Mouse (Mus musculus) heart, embryonic 14.5 days (tissue): ENCODE results near the gene Sowaha. TPM values are rescaled to one million over a fixed set of nuclear protein-coding genes. Genes with fewer than 3 reads are reported as not detected.

Source experiments
- ATAC-seq: fragments of 200-750 bp; cut with Nextera tagmentation; 2 replicates; pipeline ENCODE4 v1.8.0; 2017; ENCODE audit warnings: low read depth, moderate TSS enrichment; ENCODE audit not compliant: insufficient number of reproducible peaks, insufficient read depth, low FRiP score
- H3K27ac ChIP-seq, 2 experiments: fragments of 200-500 bp in 1 of 2; fragments of 300-500 bp in 1 of 2; sonication (generic) in 1 of 2; replicated peaks in 1 of 2; 2 replicates each; pipeline ENCODE4 v1.5.1; 2012 to 2014; ENCODE audit warnings: low read depth in 2 of 2, low read length in 2 of 2, control low read depth in 1 of 2, mild to moderate bottlenecking in 1 of 2, mixed read lengths in 1 of 2; ENCODE audit not compliant: control insufficient read depth in 1 of 2, insufficient read depth in 1 of 2
- H3K27me3 ChIP-seq: fragments of 300-500 bp; sonication (generic); 2 replicates; pipeline ENCODE4 v1.6.1; 2014; ENCODE audit warnings: mild to moderate bottlenecking, low read length, control low read depth; ENCODE audit not compliant: control insufficient read depth, insufficient read depth
- H3K36me3 ChIP-seq: fragments of 300-500 bp; sonication (generic); 2 replicates; pipeline ENCODE4 v1.6.1; 2014; ENCODE audit warnings: mild to moderate bottlenecking, control low read depth, low read length, mixed read lengths; ENCODE audit not compliant: control insufficient read depth, insufficient read depth
- H3K4me1 ChIP-seq, 2 experiments: fragments of 200-500 bp in 1 of 2; fragments of 300-500 bp in 1 of 2; sonication (generic) in 1 of 2; 2 replicates each; pipeline ENCODE4 v1.6.1; 2012 to 2014; ENCODE audit warnings: low read length in 2 of 2, control low read depth in 1 of 2, mixed read lengths in 1 of 2; ENCODE audit not compliant: control insufficient read depth in 2 of 2, insufficient read depth in 2 of 2
- H3K4me2 ChIP-seq: fragments of 300-500 bp; sonication (generic); 2 replicates; pipeline ENCODE4 v1.6.1; 2014; ENCODE audit warnings: mild to moderate bottlenecking, low read length
- H3K4me3 ChIP-seq, 2 experiments: fragments of 200-500 bp in 1 of 2; fragments of 300-500 bp in 1 of 2; sonication (generic) in 1 of 2; 2 replicates each; pipeline ENCODE4 v1.5.1; 2012 to 2014; ENCODE audit warnings: low read length in 2 of 2, mild to moderate bottlenecking in 2 of 2, control low read depth in 1 of 2, low read depth in 1 of 2, moderate library complexity in 1 of 2; ENCODE audit not compliant: control insufficient read depth in 1 of 2, insufficient read depth in 1 of 2
- H3K9ac ChIP-seq: fragments of 300-500 bp; sonication (generic); 2 replicates; pipeline ENCODE4 v1.6.1; 2014; ENCODE audit warnings: mild to moderate bottlenecking, low read length
- H3K9me3 ChIP-seq: fragments of 300-500 bp; sonication (generic); 2 replicates; pipeline ENCODE4 v1.6.1; 2016; ENCODE audit warnings: low read length, control low read depth; ENCODE audit not compliant: control insufficient read depth
- WGBS: fragments of 180-500 bp; shearing (Covaris S2); extraction: QIAGEN DNeasy Blood & Tissue Kit; methylation state at CpG from one replicate; pipeline ENCODE4 v1.1.7; 2014; 5-methylcytosine and 5-hydroxymethylcytosine counted together
- polyA plus RNA-seq: library from polyadenylated mRNA; unstranded; fragments of >200 nt; fragmentation: Nextera tagmentation; extraction: Ambion mirVana; gene quantifications from 2 replicates; pipeline ENCODE4 v1.2.1, GENCODE M21; 2014

The Sowaha gene
- polyA plus RNA-seq, result 0.18 and 0.26 TPM in 2 replicates

DNA sequence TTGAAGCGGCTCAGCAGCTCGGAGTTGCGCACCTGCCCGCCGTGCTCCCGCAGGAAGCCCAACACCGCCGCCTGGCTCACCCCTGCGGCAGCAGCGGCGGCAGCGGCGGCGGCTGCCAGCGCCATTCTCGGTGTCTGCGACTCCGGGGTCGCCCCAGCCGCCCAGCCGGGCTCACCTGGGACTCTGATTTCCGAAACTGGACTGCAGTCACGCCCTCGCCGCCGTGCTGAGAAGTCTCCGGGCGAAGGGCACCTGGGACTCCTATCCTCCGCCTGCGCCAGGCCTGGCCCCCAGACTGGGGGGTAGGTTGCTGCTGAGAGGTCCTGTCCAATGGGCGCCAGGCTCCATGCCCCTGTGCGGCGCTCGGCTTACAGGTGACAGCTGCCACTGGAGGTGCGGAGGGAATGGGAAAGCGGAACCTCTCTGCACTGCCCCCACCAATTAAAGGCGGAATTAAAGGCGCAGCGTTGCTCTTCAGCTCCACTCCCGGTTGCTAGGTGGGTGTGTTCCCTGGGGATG, at the start of gene Sowaha, which contains the start of gene Gm9945:
TSS of gene Sowaha (minus strand) at position 492 of the 519 bp plus-strand sequence.
TSS of gene Gm9945 (plus strand) at position 384 of the 519 bp plus-strand sequence.
- no peak within 1 kb of the TSS for H3K27ac ChIP-seq
- H3K36me3 ChIP-seq, result no peaks in the 10 kb centered on the region
- WGBS, result 2% methylated on average over 40 of the region's 40 CpGs
- H3K4me2 ChIP-seq, result peak within 1 kb of the TSS; percentile 94
- ATAC-seq, result no peak
- H3K4me3 ChIP-seq, result peak within 1 kb of the TSS; percentile 48 to 56
- peaks cover 0 to 17% of the 10 kb centered on the region in 2 experiments; a peak in 2 of 4 replicates for H3K4me1 ChIP-seq
- peaks cover 60% of the 10 kb centered on the region for H3K27me3 ChIP-seq
- H3K9me3 ChIP-seq, result no peaks in the 10 kb centered on the region
- H3K9ac ChIP-seq, result peak within 1 kb of the TSS; percentile 39

DNA sequence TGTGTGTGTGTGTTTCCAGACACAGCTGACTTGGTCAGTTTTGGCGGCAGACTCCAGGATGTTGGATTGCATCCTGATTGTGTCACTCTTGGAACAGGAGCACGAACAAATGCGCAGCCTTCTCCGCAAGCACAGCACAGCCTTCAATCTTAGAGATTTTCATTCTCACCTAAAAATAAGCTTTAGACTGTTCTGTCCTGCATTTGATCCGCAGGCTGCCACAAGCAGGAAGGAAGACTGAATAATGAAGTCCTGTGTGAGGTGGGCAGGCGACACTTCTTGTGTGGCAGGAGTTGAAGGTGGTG, 49.1 kb upstream of the Sowaha start:
- Histone ChIP-seq H3K4me1 (peaks cover 40 to 46% of the 10 kb centered on the region in 2 experiments), H3K9me3 (no peaks in the 10 kb centered on the region), H3K4me3 (no peak overlapping the region), H3K4me2 (peak overlapping the region; percentile 42; the same call in 1 of the 2 replicates), H3K9ac (peak overlapping the region; percentile 2; the same call in 1 of the 2 replicates), H3K27ac (peak overlapping the region; percentile 28 to 55; a peak in 3 of 4 replicates), H3K36me3 (peaks cover 13% of the 10 kb centered on the region), H3K27me3 (no peaks in the 10 kb centered on the region)
- 30% methylated on average over 6 of the region's 6 CpGs for WGBS
- 0 out of 2 replicates have a peak, but pooled peaks have one; percentile 12 for ATAC-seq

DNA sequence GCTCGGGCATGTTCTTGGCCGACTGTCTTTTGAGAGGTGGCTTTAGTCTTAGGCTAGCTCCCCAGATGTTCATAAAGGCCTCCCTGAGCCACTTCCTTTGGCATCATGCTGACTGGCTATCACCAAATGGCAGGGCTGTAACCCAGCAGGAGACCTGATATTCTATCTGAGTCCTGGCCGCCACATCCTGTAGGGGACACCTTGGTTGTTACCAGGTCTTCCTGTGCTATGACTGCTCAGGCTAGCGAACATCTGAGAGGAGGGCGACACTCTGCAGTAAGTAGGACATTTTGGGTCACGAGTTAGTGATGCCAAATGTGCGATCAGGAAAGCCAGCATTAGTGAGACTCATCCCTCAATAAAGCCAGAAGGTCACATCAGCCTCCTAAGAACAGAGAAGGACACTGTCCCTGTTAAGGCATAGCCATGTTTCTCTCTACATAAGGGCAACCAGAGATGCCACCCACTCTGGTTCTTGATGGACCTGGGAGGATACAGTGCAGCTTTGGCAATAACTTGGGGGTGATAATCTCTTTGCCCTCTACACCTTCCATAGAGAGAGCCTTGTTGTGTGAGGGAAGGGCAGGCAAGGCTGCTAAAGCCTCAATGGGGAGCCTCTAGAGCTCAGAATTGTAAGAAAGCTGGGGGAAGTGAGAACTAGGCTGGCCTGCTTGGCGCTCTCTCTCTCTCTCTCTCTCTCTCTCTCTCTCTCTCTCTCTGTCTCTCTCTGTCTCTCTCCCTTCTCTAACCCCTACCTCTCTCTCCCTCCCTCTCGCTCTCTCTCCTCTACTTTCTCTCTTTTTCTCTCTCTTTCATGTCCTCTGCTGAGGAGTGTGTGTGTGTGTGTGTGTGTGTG, 48.6 kb upstream of the Sowaha start:
- 54% methylated on average over 9 of the region's 9 CpGs for WGBS
- Histone ChIP-seq H3K9me3 (no peaks in the 10 kb centered on the region), H3K36me3 (peaks cover 7% of the 10 kb centered on the region), H3K4me2 (peak overlapping the region; percentile 11; the same call in 1 of the 2 replicates), H3K4me1 (peaks cover 40 to 46% of the 10 kb centered on the region in 2 experiments), H3K27ac (peak overlapping the region in 1 of 2 experiments; percentile 55; a peak in 1 of 4 replicates), H3K9ac (peak overlapping the region; percentile 2; the same call in 1 of the 2 replicates), H3K27me3 (no peaks in the 10 kb centered on the region), H3K4me3 (no peak overlapping the region)
- no peak for ATAC-seq

DNA sequence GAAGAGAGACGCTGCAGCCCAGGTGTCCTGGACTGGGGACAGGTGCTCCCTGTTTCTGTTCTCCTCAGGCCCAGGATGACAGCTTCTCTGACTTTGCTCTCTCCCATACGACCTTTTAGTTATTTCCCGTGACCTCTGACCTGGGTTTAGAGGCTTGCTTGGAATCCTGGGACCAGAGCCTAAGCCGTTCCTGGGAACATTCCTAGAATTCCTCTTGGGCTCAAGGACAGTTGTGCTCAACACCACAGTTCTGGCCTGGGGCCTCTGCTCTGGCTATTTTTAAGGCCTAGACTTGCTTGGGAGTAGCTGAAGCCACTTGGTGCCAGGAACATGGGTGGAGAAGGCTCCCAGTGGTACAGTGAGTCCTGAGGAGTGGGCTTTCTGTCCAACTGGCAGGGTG, 45.4 kb upstream of the Sowaha start:
- Histone ChIP-seq H3K9me3 (no peaks in the 10 kb centered on the region), H3K36me3 (no peaks in the 10 kb centered on the region), H3K4me2 (no peak overlapping the region), H3K4me1 (peaks cover 59 to 71% of the 10 kb centered on the region in 2 experiments), H3K9ac (no peak overlapping the region), H3K4me3 (no peak overlapping the region), H3K27me3 (no peaks in the 10 kb centered on the region), H3K27ac (peak overlapping the region; percentile 60 to 75)
- 33% methylated on average over 4 of the region's 4 CpGs for WGBS
- ATAC-seq, result no peak

- H3K9ac ChIP-seq, result no peak overlapping the region
- WGBS, result 69% methylated on average over 6 of the region's 6 CpGs
- ATAC-seq, result no peak
- H3K4me3 ChIP-seq, result no peak overlapping the region
- peaks cover 57 to 71% of the 10 kb centered on the region in 2 experiments for H3K4me1 ChIP-seq
- H3K27me3 ChIP-seq, result no peaks in the 10 kb centered on the region
- no peaks in the 10 kb centered on the region for H3K9me3 ChIP-seq
- H3K36me3 ChIP-seq, result no peaks in the 10 kb centered on the region
- H3K4me2 ChIP-seq, result no peak overlapping the region
- H3K27ac ChIP-seq, result peak overlapping the region; percentile 41 to 75; a peak in 3 of 4 replicates
Observed at GRCm38 (mm10) chr11:53524905-53525304, 44.8 kb upstream of the Sowaha start.

DNA sequence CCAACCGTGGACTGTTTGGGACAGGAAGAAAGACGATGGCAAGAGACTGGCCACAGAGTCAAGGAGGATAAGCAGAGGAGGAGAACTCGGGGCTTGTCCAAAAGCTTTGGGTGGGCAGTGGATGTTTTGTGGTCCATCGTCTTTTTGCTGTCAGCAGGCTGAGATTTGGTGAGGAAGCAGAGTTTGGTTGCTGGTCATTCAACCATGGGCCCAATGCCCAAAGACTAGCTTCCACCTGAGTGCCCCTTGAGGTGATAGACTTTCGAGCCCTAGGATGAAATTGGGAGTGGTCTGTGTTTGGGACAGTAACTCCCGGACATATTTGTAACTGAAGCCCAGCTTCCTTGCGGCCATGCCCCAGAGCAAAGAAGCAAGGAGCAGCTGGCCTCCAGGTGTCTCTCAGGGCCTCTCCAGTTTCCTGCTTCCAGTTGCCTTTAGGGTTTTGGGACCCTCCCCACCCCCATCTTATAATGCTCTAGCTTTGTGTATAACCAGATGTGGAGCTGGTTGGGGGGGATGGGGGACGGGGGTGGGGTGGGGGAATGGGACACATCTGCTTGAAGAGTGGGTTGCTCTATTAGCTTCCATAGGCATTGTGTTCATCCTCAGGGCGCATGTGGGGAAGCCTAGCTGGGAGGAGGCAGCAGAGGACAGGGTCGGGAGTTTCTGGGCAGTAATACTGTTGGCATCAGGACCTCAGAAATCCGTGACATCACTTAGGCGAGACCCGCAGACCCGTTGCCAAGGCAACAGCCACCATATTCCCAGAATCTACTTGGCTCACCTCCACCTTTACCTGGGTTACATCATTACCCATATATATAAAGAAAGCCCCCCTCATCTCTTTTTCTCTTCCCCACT, 43.7 kb upstream of the Sowaha start:
- no peak overlapping the region for H3K4me3 ChIP-seq
- H3K4me2 ChIP-seq, result no peak overlapping the region
- H3K27ac ChIP-seq, result no peak overlapping the region
- H3K4me1 ChIP-seq, result peaks cover 46 to 63% of the 10 kb centered on the region in 2 experiments
- H3K9me3 ChIP-seq, result no peaks in the 10 kb centered on the region
- H3K36me3 ChIP-seq, result no peaks in the 10 kb centered on the region
- no peaks in the 10 kb centered on the region for H3K27me3 ChIP-seq
- ATAC-seq, result no peak
- H3K9ac ChIP-seq, result no peak overlapping the region
- WGBS, result 86% methylated on average over 14 of the region's 14 CpGs

DNA sequence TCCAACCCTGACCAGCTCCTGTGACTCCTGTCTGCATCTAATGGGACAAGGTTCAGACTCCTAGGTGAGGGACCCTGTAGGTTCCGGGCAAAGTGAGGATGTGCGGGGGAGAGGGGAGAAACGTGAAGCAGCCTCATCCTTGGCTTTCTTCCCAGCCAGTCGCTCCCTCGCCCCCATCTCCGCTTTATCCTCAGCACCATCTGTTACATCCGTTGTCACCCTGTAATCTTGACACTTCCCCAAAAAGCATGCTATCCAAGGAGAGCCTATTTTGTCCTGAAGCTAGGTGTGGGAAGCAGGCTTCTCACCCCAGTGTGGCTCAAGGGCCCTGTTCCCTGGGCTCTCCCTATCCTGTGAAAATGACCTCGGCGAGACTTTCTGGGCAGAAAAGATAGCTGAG, 42.9 kb upstream of the Sowaha start:
- Histone ChIP-seq H3K9ac (peak overlapping the region; percentile 21; the same call in 1 of the 2 replicates), H3K27me3 (no peaks in the 10 kb centered on the region), H3K36me3 (no peaks in the 10 kb centered on the region), H3K9me3 (no peaks in the 10 kb centered on the region), H3K4me3 (no peak overlapping the region), H3K4me1 (peaks cover 38 to 55% of the 10 kb centered on the region in 2 experiments), H3K27ac (no peak overlapping the region), H3K4me2 (no peak overlapping the region)
- ATAC-seq, result no peak
- 39% methylated on average over 9 of the region's 9 CpGs for WGBS
